Mouse (Mus musculus): Measurements from ENCODE around the gene Tlk2.

Gene Tlk2

GRCm38 (mm10) chr11:105312972-105313632 is 134.5 kb downstream of the Tlk2 start:
- DNase-seq (ENCODE audit: low spot score in 2 of 2) = no peak

DNA sequence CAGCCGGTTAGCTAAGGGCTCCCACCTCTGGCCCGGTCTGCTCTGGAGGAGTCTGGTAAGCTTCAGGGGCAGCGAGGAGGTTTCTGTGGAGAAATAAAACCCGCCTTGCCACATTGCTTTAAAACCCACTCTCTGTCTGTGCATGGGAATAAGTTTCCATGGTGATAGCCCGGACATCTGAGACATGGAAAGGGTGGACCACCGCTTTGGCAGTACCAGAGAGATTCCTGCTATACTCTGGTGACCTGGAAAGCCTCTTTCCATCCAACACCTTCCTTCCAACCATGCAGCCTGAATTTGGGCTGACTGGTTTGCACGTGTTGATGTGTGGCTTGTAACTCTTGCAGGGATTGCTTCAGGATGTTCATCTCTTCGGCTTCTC is 135.0 kb downstream of the Tlk2 start:
- no peak for DNase-seq (ENCODE audit: low spot score in 2 of 2)

DNA sequence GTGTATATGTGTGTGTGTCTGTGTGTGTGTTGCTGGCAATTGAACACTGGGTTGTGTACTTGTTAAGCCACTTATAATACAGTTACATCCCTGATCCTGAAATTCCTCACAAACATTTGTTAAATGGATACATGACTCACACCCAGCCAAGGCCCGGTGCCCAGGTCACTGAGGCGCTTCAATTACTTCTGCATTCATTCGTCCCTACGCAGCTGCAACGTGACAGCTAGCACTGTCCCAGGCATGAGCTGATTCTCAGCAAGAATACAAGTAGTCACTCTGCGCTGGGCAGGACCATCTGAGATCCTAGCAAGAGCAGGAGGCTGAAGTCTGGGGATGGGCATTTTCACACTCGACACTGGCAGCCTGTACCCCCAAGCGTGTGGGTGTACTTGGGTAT is 136.7 kb downstream of the Tlk2 start:
- DNase-seq (ENCODE audit: low spot score in 2 of 2) = no peak

DNA sequence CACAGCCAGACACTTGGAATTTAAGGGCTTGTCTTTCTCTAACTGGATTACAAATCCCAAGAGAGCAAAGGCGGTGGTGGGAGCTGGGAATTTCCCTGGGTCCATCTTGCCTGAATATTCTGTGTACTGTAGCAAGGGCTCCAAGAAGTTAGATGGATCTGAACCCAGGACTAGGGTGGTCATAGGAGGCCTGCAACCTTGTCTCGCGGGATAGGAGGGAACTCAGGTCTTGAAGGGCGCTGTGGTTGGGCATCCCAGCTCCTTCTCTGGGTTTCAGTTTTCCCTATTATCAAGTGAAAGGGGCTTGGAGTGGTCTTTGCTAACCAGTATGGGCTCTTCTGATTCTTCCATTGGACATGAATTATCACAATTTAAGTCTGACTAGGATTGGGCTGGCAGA is 137.5 kb downstream of the Tlk2 start:
- no peak for DNase-seq (ENCODE audit: low spot score in 2 of 2)

DNA sequence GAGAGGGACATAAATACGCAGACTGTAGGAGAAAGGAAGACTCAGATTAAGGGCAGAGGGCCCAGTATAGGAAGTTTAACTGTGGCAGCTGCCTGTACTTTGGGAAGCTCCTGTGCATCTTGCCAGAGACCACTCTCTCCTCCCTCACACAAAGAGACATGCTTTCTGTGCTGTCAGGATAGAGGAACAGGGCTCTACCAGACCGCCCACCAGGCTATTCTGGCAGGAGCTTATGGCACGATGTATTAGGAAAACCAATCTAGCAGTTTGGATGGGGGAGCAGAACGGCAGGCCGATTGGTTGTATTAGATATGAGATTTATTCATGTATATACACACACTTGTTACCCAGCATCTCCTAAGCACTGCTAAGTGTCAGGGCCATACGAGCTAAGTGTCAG is 139.2 kb downstream of the Tlk2 start:
- DNase-seq (ENCODE audit: low spot score in 2 of 2) = no peak

- no peak for DNase-seq (ENCODE audit: low spot score in 2 of 2)
Observed at GRCm38 (mm10) chr11:105321090-105321489, 142.5 kb downstream of the Tlk2 start.

- DNase-seq (ENCODE audit: low spot score in 2 of 2) = no peak
Observed at GRCm38 (mm10) chr11:105323530-105323929, 144.9 kb downstream of the Tlk2 start.

- DNase-seq (ENCODE audit: low spot score in 2 of 2) = no peak
Observed at GRCm38 (mm10) chr11:105327101-105327500, 148.5 kb downstream of the Tlk2 start.

GRCm38 (mm10) chr11:105329962-105330361 is 151.4 kb downstream of the Tlk2 start:
- DNase-seq (ENCODE audit: low spot score in 2 of 2) = no peak

GRCm38 (mm10) chr11:105331129-105331528 is 152.5 kb downstream of the Tlk2 start:
- no peak for DNase-seq (ENCODE audit: low spot score in 2 of 2)

- DNase-seq (ENCODE audit: low spot score in 2 of 2) = peak in 1 of 2 experiments; percentile 79
Observed at GRCm38 (mm10) chr11:105331732-105332131, 153.1 kb downstream of the Tlk2 start.

- no peak for DNase-seq (ENCODE audit: low spot score in 2 of 2)
Observed at GRCm38 (mm10) chr11:105332468-105332867, 153.9 kb downstream of the Tlk2 start.

Data from urinary bladder, postnatal 4 days (tissue).